Comparison of ENCODE assay signal across 8 mouse cellular contexts in genomic region chr7:99155311-99156289, GRCm38 (mm10). TPM values are rescaled to one million over a fixed set of nuclear protein-coding genes. Genes with fewer than 3 reads are reported as not detected.
DNase-seq lines count a peak whose midpoint lies in the region; ATAC-seq and TF ChIP-seq lines count a peak whose summit lies in the region.

No protein-coding gene starts in this region.

- H3K27ac ChIP-seq in forebrain, embryonic 10.5 days, result peak overlapping the region; percentile 75
- 0 out of 2 replicates have a peak overlapping the region, but pooled peaks have one; percentile 45 for H3K27ac ChIP-seq in stomach, postnatal 0 days (replicated peaks)

- H3K4me2 ChIP-seq in stomach, postnatal 0 days (replicated peaks; ENCODE audit: low read depth), result peak overlapping the region; percentile 44

- no peaks in the 10 kb centered on the region for H3K27me3 ChIP-seq in forebrain, embryonic 10.5 days (ENCODE audit: poor library complexity, severe bottlenecking)
- no peaks in the 10 kb centered on the region for H3K27me3 ChIP-seq in stomach, postnatal 0 days (ENCODE audit: control insufficient read depth, insufficient read depth, low read length)

- peak; percentile 45 to 49 for DNase-seq in heart, adult 18-20 months
- DNase-seq in heart, adult 8-10 months (ENCODE audit: low spot score), result no peak
- DNase-seq in forebrain, embryonic 10.5 days (ENCODE audit: extremely low spot score, low spot score), result peak; percentile 73
- DNase-seq in kidney, adult 8-10 months, result peak; percentile 61 to 74
- DNase-seq in lung, postnatal 14 days, result peak; percentile 29
- DNase-seq in stomach, postnatal 0 days (ENCODE audit: low spot score), result peak; percentile 82
- DNase-seq in spleen, postnatal 10 days (ENCODE audit: low spot score in 2 of 2), result no peak
- DNase-seq in left cerebral cortex, postnatal 36 days (ENCODE audit: low spot score in 2 of 2), result no peak

- no peaks in the 10 kb centered on the region for H3K36me3 ChIP-seq in forebrain, embryonic 10.5 days (replicated peaks)
- no peaks in the 10 kb centered on the region for H3K36me3 ChIP-seq in stomach, postnatal 0 days (ENCODE audit: control insufficient read depth, insufficient read depth, low read length)

- H3K9ac ChIP-seq in stomach, postnatal 0 days (ENCODE audit: low read length), result peak overlapping the region; percentile 23; the same call in 1 of the 2 replicates

- no peaks in the 10 kb centered on the region for H3K9me3 ChIP-seq in forebrain, embryonic 10.5 days
- H3K9me3 ChIP-seq in stomach, postnatal 0 days (ENCODE audit: control insufficient read depth, low read length), result no peaks in the 10 kb centered on the region

- H3K4me1 ChIP-seq in forebrain, embryonic 10.5 days, result peaks cover 33% of the 10 kb centered on the region
- H3K4me1 ChIP-seq in stomach, postnatal 0 days (replicated peaks; ENCODE audit: control insufficient read depth, insufficient read depth), result peaks cover 5% of the 10 kb centered on the region; the same call in 1 of the 2 replicates

- no peak for TF ChIP-seq EP300 in stomach, postnatal 0 days (optimal IDR thresholded peaks at IDR 0.05)

- intact Hi-C loops in left cerebral cortex, postnatal 36 days (cut with DNase I), result no loop called here

- WGBS in forebrain, embryonic 10.5 days, result 20% methylated on average over 17 of the region's 17 CpGs
- 11% methylated on average over 17 of the region's 17 CpGs for WGBS in stomach, postnatal 0 days

- ATAC-seq in stomach, postnatal 0 days (ENCODE audit: low FRiP score, low TSS enrichment), result peak; percentile 68

- peak overlapping the region; percentile 35 for H3K4me3 ChIP-seq in forebrain, embryonic 10.5 days
- no peak overlapping the region; the same call in 1 of the 2 replicates for H3K4me3 ChIP-seq in stomach, postnatal 0 days (ENCODE audit: low read depth, low read length)

- no peak for TF ChIP-seq CTCF in stomach, postnatal 0 days (IDR thresholded peaks at IDR 0.05; ENCODE audit: low read depth)

RNA-seq across cellular contexts. Expression of gene Uvrag, which starts 14.7 kb away (rescaled TPM):
- total RNA-seq in heart, adult 18-20 months (2021), result 10 to 100 TPM; 17.4 to 19.9 TPM
- 10 to 100 TPM; 17.5 to 22.1 (median 20.3) TPM for total RNA-seq in heart, adult 8-10 months (2022)
- 9.8 and 10.4 TPM in 2 replicates for polyA plus RNA-seq in forebrain, embryonic 10.5 days (2016; fragmentation: Nextera tagmentation; extraction: Ambion mirVana)
- 9.8 and 10.7 TPM in 2 replicates for polyA plus RNA-seq in stomach, postnatal 0 days (2015; fragmentation: Nextera tagmentation; extraction: Ambion mirVana)
- total RNA-seq in left cerebral cortex, postnatal 36 days (2021), result 10 to 100 TPM; 50.2 to 54.0 TPM

RNA-seq across cellular contexts. Expression of gene Dgat2, which starts 26.9 kb away (rescaled TPM):
- 100 to 1,000 TPM; 343 to 377 TPM for total RNA-seq in heart, adult 18-20 months (2021)
- 100 to 1,000 TPM; 341 to 454 (median 381) TPM for total RNA-seq in heart, adult 8-10 months (2022)
- 12.3 and 14.8 TPM in 2 replicates for polyA plus RNA-seq in forebrain, embryonic 10.5 days (2016; fragmentation: Nextera tagmentation; extraction: Ambion mirVana)
- 307 and 320 TPM in 2 replicates for polyA plus RNA-seq in stomach, postnatal 0 days (2015; fragmentation: Nextera tagmentation; extraction: Ambion mirVana)
- 10 to 100 TPM; 68.3 to 78.0 TPM for total RNA-seq in left cerebral cortex, postnatal 36 days (2021)

Comparison
In these comparisons a context has a peak if more than half of its experiments do, and no peak if none do; other contexts are left out.
1. DNase-seq: peak in heart, adult 18-20 months (2 of 2), forebrain, embryonic 10.5 days (single experiment), kidney, adult 8-10 months (2 of 2), lung, postnatal 14 days (single experiment) and stomach, postnatal 0 days (single experiment); none in heart, adult 8-10 months (single experiment), spleen, postnatal 10 days (0 of 2) and left cerebral cortex, postnatal 36 days (0 of 2).
2. RNA of gene Dgat2, which starts 26.9 kb away (total RNA-seq): 341 to 454 TPM in heart, adult 8-10 months and 343 to 377 TPM in heart, adult 18-20 months; 68.3 to 78.0 TPM in left cerebral cortex, postnatal 36 days; every median in the first group is over 4 times any median in the second.